Mouse (Mus musculus): ENCODE measurements around the gene Mvb12b. TPM values are rescaled to one million over a fixed set of nuclear protein-coding genes. Genes with fewer than 3 reads are reported as not detected.

Mvb12b gene
- total and polyA plus RNA-seq, 3 experiments: 22.8 to 23.3 TPM; not detected in 1

DNA sequence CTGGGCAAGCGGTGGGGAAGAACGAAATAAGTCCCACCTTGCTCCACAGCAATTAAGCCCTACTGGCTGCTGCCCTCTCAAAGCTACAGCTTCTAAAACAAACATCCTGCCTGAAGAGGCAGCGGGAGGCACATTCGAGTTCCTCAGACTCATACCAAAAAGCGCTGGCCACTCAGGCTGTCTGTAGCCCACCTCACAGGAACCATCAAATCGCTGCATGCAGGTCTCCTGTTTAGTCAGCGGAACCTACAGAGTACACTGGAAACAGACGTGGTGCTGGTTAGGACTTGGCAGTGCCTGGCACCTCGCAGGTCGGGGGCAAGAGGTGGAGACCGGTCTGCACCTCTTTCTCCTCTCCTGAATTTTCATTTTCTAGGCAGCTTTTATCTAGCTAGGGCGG, 12.2 kb downstream of the Mvb12b start:
- no peak for DNase-seq (ENCODE audit: low read depth, low spot score)
- Histone ChIP-seq H3K79me2 (ENCODE audit: control insufficient read depth, insufficient read depth, low read length, poor library complexity) (0 out of 2 replicates have a peak, but pooled peaks cover 2% of the 10 kb centered on the region), H3K9ac (ENCODE audit: control insufficient read depth, low read depth, low read length, poor library complexity, severe bottlenecking) (no peak overlapping the region), H3K9me3 (replicated peaks; ENCODE audit: insufficient read depth, low read length) (no peaks in the 10 kb centered on the region), H3K4me3 (ENCODE audit: control insufficient read depth in 1 of 2, insufficient read depth in 1 of 2, low read depth in 2 of 2, low read length in 2 of 2) (no peak overlapping the region), H3K4me1 (ENCODE audit: control insufficient read depth in 1 of 2, insufficient read depth in 2 of 2, low read length in 2 of 2) (peaks cover 3 to 9% of the 10 kb centered on the region in 2 experiments), H3K27ac (ENCODE audit: control insufficient read depth, low read depth, low read length) (no peak overlapping the region), H3K27me3 (ENCODE audit: control insufficient read depth in 1 of 2, insufficient read depth in 2 of 2, low read length in 2 of 2) (no peaks in the 10 kb centered on the region), H3K36me3 (ENCODE audit: control insufficient read depth in 1 of 2, insufficient read depth in 2 of 2, low read length in 2 of 2) (peaks cover 0 to 9% of the 10 kb centered on the region in 2 experiments; a peak in 2 of 4 replicates)
- TF ChIP-seq NRF1 (IDR thresholded peaks at IDR 0.05; ENCODE audit: insufficient read depth, low read depth, low read length, poor library complexity, severe bottlenecking) (no peak), SMC3 (IDR thresholded peaks at IDR 0.05; ENCODE audit: low read depth, low read length) (no peak), USF2 (IDR thresholded peaks at IDR 0.05; ENCODE audit: borderline replicate concordance in 1 of 2, insufficient read depth in 1 of 2, low read depth in 1 of 2, low read length in 2 of 2) (no peak), JUND (IDR thresholded peaks at IDR 0.05; ENCODE audit: low read depth, low read length) (no peak), SIN3A (IDR thresholded peaks at IDR 0.05; ENCODE audit: low read length) (no peak), GATA1 (IDR thresholded peaks at IDR 0.05; ENCODE audit: low read depth, low read length) (no peak), E2F4 (IDR thresholded peaks at IDR 0.05; ENCODE audit: borderline replicate concordance, low read depth, low read length) (no peak), CTCF (IDR thresholded peaks at IDR 0.05 in 2 of 3, conservative IDR thresholded peaks at IDR 0.05 in 1 of 3; ENCODE audit: control insufficient read depth in 1 of 3, insufficient read depth in 1 of 3, low read depth in 2 of 3, low read length in 3 of 3, poor library complexity in 1 of 3, severe bottlenecking in 1 of 3) (no peak), CHD1 (IDR thresholded peaks at IDR 0.05; ENCODE audit: low read depth, low read length) (no peak), RAD21 (IDR thresholded peaks at IDR 0.05; ENCODE audit: low read depth, low read length) (no peak), ETS1 (IDR thresholded peaks at IDR 0.05; ENCODE audit: low read depth, low read length) (no peak), HCFC1 (IDR thresholded peaks at IDR 0.05; ENCODE audit: low read depth, low read length) (no peak), TAL1 (IDR thresholded peaks at IDR 0.05; ENCODE audit: low read length) (no peak), ZMIZ1 (IDR thresholded peaks at IDR 0.05; ENCODE audit: low read depth, low read length) (no peak), TCF12 (IDR thresholded peaks at IDR 0.05; ENCODE audit: low read depth, low read length) (no peak), MAFK (IDR thresholded peaks at IDR 0.05; ENCODE audit: borderline replicate concordance, low read depth, low read length) (no peak), ZKSCAN1 (IDR thresholded peaks at IDR 0.05; ENCODE audit: low read depth, low read length) (no peak), BHLHE40 (IDR thresholded peaks at IDR 0.05; ENCODE audit: borderline replicate concordance, low read depth, low read length) (no peak), TBP (IDR thresholded peaks at IDR 0.05; ENCODE audit: low read depth, low read length) (no peak)

DNA sequence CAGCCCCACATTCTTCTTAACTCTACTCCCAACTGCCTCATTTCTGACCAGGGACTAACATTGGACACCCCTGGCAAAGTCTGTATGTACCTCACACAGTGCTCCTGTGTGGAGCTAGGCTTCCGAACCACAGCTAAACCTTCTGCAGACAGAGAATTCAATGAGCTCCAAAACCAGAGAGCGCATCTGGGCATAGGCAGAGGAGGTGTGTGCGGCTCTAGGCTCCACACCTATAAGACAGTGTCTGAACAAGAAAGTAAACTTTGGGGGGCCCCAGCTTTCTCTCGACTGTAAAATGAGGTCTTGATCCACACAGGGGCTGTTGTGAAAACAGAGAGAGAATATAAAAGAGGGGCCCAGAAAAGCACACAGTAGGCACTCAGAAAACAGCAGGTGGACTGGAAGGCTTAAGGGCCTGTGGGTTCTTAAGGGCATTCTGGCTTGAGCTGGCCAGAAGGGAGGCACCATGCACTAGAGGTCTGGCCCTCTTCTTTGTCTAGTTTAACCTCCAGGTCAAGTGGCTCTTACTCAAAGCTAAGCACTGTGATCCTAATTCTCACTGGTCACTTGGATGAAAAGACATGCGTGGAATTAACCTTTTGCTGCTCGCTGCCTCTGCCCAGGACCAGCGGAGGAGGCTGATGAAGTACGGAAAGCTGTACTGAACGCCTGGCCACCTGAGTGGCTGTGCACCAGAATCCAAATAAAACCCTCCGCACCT, 12.7 kb downstream of the Mvb12b start:
- DNase-seq (ENCODE audit: low read depth, low spot score): no peak
- no peak overlapping the region for H3K4me3 ChIP-seq (ENCODE audit: control insufficient read depth in 1 of 2, insufficient read depth in 1 of 2, low read depth in 2 of 2, low read length in 2 of 2)
- peaks cover 0 to 15% of the 10 kb centered on the region in 2 experiments; a peak in 2 of 4 replicates for H3K36me3 ChIP-seq (ENCODE audit: control insufficient read depth in 1 of 2, insufficient read depth in 2 of 2, low read length in 2 of 2)
- H3K9ac ChIP-seq (ENCODE audit: control insufficient read depth, low read depth, low read length, poor library complexity, severe bottlenecking): no peak overlapping the region
- no peak overlapping the region for H3K27ac ChIP-seq (ENCODE audit: control insufficient read depth, low read depth, low read length)
- 0 out of 2 replicates have a peak, but pooled peaks cover under 1% of the 10 kb centered on the region for H3K79me2 ChIP-seq (ENCODE audit: control insufficient read depth, insufficient read depth, low read length, poor library complexity)
- no peaks in the 10 kb centered on the region for H3K27me3 ChIP-seq (ENCODE audit: control insufficient read depth in 1 of 2, insufficient read depth in 2 of 2, low read length in 2 of 2)
- H3K9me3 ChIP-seq (replicated peaks; ENCODE audit: insufficient read depth, low read length): no peaks in the 10 kb centered on the region
- H3K4me1 ChIP-seq (ENCODE audit: control insufficient read depth in 1 of 2, insufficient read depth in 2 of 2, low read length in 2 of 2): peaks cover 9 to 15% of the 10 kb centered on the region in 2 experiments
- no peak for TF ChIP-seq EP300 (IDR thresholded peaks at IDR 0.05; ENCODE audit: low read depth in 1 of 2, low read length in 2 of 2)
- no peak for TF ChIP-seq MYC (IDR thresholded peaks at IDR 0.05; ENCODE audit: low read depth, low read length)
- no peak for TF ChIP-seq E2F4 (IDR thresholded peaks at IDR 0.05; ENCODE audit: borderline replicate concordance, low read depth, low read length)
- TF ChIP-seq TAL1 (IDR thresholded peaks at IDR 0.05; ENCODE audit: low read length): no peak
- no peak for TF ChIP-seq CTCF (IDR thresholded peaks at IDR 0.05 in 2 of 3, conservative IDR thresholded peaks at IDR 0.05 in 1 of 3; ENCODE audit: control insufficient read depth in 1 of 3, insufficient read depth in 1 of 3, low read depth in 2 of 3, low read length in 3 of 3, poor library complexity in 1 of 3, severe bottlenecking in 1 of 3)
- TF ChIP-seq ETS1 (IDR thresholded peaks at IDR 0.05; ENCODE audit: low read depth, low read length): no peak
- TF ChIP-seq KAT2A (conservative IDR thresholded peaks at IDR 0.05; ENCODE audit: low read depth, low read length): no peak
- TF ChIP-seq MAX (IDR thresholded peaks at IDR 0.05; ENCODE audit: low read length): no peak
- TF ChIP-seq HCFC1 (IDR thresholded peaks at IDR 0.05; ENCODE audit: low read depth, low read length): no peak
- TF ChIP-seq MEF2A (IDR thresholded peaks at IDR 0.05; ENCODE audit: extremely low read depth, insufficient replicate concordance, low read depth, low read length, poor library complexity, severe bottlenecking): no peak
- no peak for TF ChIP-seq MAFK (IDR thresholded peaks at IDR 0.05; ENCODE audit: borderline replicate concordance, low read depth, low read length)
- TF ChIP-seq USF1 (IDR thresholded peaks at IDR 0.05; ENCODE audit: low read depth, low read length): no peak
- TF ChIP-seq POLR2AphosphoS2 (IDR thresholded peaks at IDR 0.05; ENCODE audit: low read length): no peak
- no peak for TF ChIP-seq SIN3A (IDR thresholded peaks at IDR 0.05; ENCODE audit: low read length)
- TF ChIP-seq CHD2 (IDR thresholded peaks at IDR 0.05; ENCODE audit: low read length): no peak
- no peak for TF ChIP-seq TBP (IDR thresholded peaks at IDR 0.05; ENCODE audit: low read depth, low read length)
- TF ChIP-seq USF2 (IDR thresholded peaks at IDR 0.05; ENCODE audit: borderline replicate concordance in 1 of 2, insufficient read depth in 1 of 2, low read depth in 1 of 2, low read length in 2 of 2): no peak

Data from MEL (cell line).